Mouse (Mus musculus) gastrocnemius, adult 8-10 months (tissue): ENCODE results near the gene Olfr340. TPM values are rescaled to one million over a fixed set of nuclear protein-coding genes. Genes with fewer than 3 reads are reported as not detected.
"Not testable (repeated sequence)": the region's sequence is repeated elsewhere in the genome, so short reads cannot be mapped to it uniquely, and the experiment has no call there.

Experiments used
- DNase-seq, 2 experiments: peaks; one replicate each; pipeline ENCODE4 v3.0.0; 2022; ENCODE audit warnings: low spot score in 2 of 2
- total RNA-seq, 4 experiments: library from RNA; stranded (reverse); gene quantifications; 2 replicates each; pipeline ENCODE4 v1.2.4; 2022

Olfr340 gene
- not detected for total RNA-seq

DNA sequence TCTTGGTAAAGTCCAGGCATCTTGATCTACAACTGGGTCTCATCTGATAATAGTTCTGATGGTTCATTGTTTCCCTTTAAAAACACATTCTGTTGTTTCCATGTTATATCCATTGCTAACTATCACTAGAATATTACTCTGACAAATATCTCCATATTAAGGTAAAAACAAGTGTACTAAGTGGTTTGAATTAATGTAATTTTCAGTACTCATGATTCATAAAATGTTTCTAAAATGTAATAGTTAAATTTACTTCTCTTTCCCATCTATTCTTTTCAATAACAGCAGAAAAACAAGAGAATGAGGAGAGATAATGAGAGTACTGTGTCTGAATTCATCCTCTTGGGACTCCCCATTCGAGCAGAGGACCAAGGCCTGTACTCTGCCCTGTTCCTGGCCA lies at the start of gene Olfr340:
Gene Olfr340 (plus strand): TSS at position 301 of the 400 bp plus-strand sequence.
- DNase-seq: no peak

DNA sequence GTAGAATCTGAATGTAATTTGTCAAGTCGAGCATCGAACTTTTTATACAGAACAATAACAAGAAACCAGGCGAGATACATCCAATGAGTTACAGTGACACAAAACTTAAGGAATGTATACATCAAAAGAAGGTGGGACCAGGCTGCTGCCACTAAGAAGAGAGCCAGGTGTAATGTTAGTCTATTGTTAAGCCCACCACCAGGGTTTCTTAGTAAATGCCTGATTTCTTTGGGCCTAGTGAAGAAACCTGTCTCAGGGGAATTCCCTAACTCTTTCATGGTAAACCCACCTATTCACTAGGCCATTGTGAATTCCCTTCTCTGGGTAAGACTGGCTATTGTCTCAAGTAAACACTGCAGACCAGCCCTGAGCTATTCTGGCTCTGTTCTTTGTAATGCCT lies 37.2 kb upstream of the Olfr340 start:
- DNase-seq: not testable (repeated sequence)

DNA sequence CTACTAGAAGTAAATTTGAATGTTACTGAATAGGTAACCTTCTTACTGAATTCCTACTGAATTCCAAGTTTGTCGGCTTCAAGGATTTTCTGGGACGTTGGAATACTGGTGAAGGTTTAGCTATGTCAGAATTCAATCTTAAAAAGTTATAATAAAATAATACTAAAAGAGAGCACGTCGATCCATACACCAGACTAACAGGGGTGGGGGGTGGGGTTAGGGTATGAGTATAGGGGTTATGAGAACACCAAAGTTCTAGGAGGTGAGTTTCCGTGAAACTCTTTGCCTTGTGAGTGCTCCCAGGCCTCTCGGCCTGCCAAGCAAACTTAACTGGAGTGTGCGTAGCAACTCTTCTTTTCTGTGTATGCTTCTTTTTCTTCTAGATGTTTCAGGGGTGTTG lies 36.8 kb upstream of the Olfr340 start:
- not testable (repeated sequence) for DNase-seq

DNA sequence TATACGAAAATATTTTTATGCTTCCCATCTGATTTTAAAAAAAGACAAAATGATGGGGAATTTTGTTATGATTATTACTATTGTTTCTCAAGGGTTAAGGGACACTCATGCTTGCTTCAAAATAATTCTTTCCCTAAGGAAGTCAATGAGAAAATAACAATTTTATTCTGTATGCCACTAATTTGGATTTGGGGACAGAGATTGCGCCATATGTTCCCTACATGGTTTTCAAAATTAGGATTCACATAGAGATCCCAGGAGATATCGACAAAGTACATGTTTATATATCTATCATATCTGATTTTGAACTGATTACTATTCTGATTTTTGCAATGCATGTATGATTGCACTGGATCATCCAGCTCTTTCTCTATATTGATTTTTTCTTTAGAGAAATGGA lies 33.7 kb upstream of the Olfr340 start, which contains the start of gene Olfr339:
Gene Olfr339 (plus strand): TSS at position 301 of the 400 bp plus-strand sequence.
- no peak for DNase-seq

DNA sequence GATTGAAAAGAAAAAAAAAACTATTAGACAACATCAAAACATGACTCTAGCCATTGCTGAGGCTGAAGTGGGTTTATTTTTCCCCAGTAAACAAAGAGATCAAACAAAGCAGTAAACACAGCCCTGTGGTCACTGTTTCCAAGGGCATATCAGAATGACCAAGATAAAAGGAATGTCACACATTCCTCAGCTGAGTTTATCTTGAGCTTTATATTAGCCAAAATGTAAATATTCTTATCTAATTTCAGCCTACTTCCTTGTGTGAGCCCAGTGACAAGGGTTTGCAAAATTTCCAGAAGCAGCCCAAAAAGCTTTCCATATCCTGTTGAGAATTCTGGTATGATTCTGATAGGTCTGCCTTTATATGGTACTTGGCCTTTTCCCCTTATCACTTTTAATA lies 21.2 kb downstream of the Olfr340 start:
- no peak for DNase-seq

DNA sequence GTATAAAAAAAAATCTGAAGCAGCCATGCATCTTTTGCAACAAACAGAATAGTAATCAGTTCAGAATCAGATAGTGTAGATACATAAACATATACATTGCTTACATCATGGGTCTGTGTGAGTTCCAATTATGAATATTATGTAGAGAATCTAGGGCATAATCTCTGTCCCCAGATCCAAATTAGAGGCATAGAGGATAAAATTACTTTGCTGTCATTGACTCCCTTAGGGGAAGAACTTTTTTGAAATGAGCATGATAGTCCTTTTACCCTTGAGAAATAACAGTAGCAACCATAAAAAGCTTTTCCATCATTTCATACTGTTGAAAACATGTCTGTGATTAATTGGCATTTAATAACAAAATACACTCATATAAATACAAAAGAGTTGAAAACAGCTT lies 30.0 kb downstream of the Olfr340 start, which contains the start of gene Olfr341:
Gene Olfr341 (minus strand): TSS at position 101 of the 400 bp plus-strand sequence.
- no peak for DNase-seq

Other genes starting within 250 kb of the Olfr340 start
- 1 to 10 TPM; 2.1 to 5.4 (median 2.4) TPM for gene Ptgs1, start 222.2 kb upstream of the Olfr340 start, total RNA-seq
- under 1 TPM in 1 of 4 experiments, not detected in 3; 0.05 TPM for gene Olfr338, start 79.1 kb upstream of the Olfr340 start, total RNA-seq
- not detected for gene Olfr339, start 33.6 kb upstream of the Olfr340 start, total RNA-seq
- not detected for gene Olfr341, start 29.9 kb downstream of the Olfr340 start, total RNA-seq
- gene Olfr342, start 72.4 kb downstream of the Olfr340 start, total RNA-seq: not detected
- not detected for gene Olfr344, start 114.1 kb downstream of the Olfr340 start, total RNA-seq
- gene Olfr345, start 187.5 kb downstream of the Olfr340 start, total RNA-seq: not detected
- gene Olfr346, start 233.2 kb downstream of the Olfr340 start, total RNA-seq: not detected